Mouse (Mus musculus) megakaryocyte, embryonic 14.5 days (primary cell): ENCODE results near the gene Pde9a. TPM values are rescaled to one million over a fixed set of nuclear protein-coding genes. Genes with fewer than 3 reads are reported as not detected.

Source experiments
- H3K27me3 ChIP-seq: replicated peaks from 2 replicates; pipeline ENCODE3; 2012; ENCODE audit warnings: inconsistent platforms
- H3K36me3 ChIP-seq: replicated peaks from 2 replicates; pipeline ENCODE3; 2012; ENCODE audit warnings: low read length, inconsistent platforms, mixed read lengths
- H3K4me1 ChIP-seq: 2 replicates; pipeline ENCODE4 v1.6.1; 2012; ENCODE audit warnings: inconsistent platforms
- H3K4me3 ChIP-seq: replicated peaks from 2 replicates; pipeline ENCODE3; 2012; ENCODE audit warnings: moderate library complexity, mild to moderate bottlenecking, inconsistent platforms
- H3K9me3 ChIP-seq: 2 replicates; pipeline ENCODE4 v1.6.1; 2012; ENCODE audit warnings: inconsistent platforms
- FLI1 ChIP-seq: IDR thresholded peaks from 2 replicates; pipeline ENCODE4 v1.6.1; 2012; ENCODE audit warnings: low read length, inconsistent platforms, mixed read lengths
- GATA1 ChIP-seq: IDR thresholded peaks from 3 replicates; pipeline ENCODE4 v1.6.1; 2012; ENCODE audit warnings: mixed read lengths, low read length, inconsistent platforms, borderline replicate concordance
- polyA plus RNA-seq: library from polyadenylated mRNA; stranded (reverse); fragments of >175 nt; gene quantifications from 2 replicates; pipeline ENCODE4 v1.2.3, GENCODE M21; 2012; ENCODE audit warnings: low replicate concordance; ENCODE audit not compliant: insufficient read depth

Pde9a gene
- polyA plus RNA-seq, 1 experiment, result not detected

GRCm38 (mm10) chr17:31355792-31356502 is 30.1 kb upstream of the Pde9a start:
- Histone ChIP-seq H3K9me3 (no peaks in the 10 kb centered on the region), H3K4me3 (no peak overlapping the region), H3K4me1 (peaks cover 4% of the 10 kb centered on the region; the same call in 1 of the 2 replicates), H3K27me3 (peaks cover 26% of the 10 kb centered on the region), H3K36me3 (no peaks in the 10 kb centered on the region)
- TF ChIP-seq GATA1 (no peak), FLI1 (no peak)

DNA sequence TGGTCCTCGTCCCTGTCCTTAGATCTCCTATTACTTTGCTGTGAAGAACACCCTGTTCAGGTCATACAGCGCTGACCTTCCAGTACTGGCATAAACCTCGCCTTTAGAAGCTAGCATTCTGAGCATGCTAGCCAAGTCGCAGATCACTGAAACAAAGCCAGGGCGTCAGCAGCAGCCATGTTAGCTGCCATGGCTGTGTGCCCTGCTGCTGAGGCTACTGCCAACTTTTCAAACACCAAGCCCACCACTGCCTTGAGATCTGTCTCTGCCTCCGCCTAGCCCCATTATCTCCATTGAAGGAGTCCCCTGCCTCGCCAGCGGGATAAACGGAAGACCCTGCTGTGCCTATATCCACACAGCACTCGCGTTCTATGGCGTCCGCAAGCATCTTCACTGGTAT is 25.4 kb upstream of the Pde9a start:
- Histone ChIP-seq H3K4me3 (no peak overlapping the region), H3K27me3 (peaks cover 30% of the 10 kb centered on the region), H3K4me1 (peaks cover 4% of the 10 kb centered on the region; the same call in 1 of the 2 replicates), H3K36me3 (no peaks in the 10 kb centered on the region), H3K9me3 (no peaks in the 10 kb centered on the region)
- TF ChIP-seq GATA1, result no peak
- no peak for TF ChIP-seq FLI1

- H3K4me3 ChIP-seq, result no peak overlapping the region
- peaks cover 17% of the 10 kb centered on the region for H3K9me3 ChIP-seq
- TF ChIP-seq FLI1 (no peak), GATA1 (no peak)
- no peaks in the 10 kb centered on the region for H3K36me3 ChIP-seq
- no peaks in the 10 kb centered on the region; the same call in 1 of the 2 replicates for H3K4me1 ChIP-seq
- peaks cover 41% of the 10 kb centered on the region for H3K27me3 ChIP-seq
These were observed 20.3 kb upstream of the Pde9a start for GRCm38 (mm10) chr17:31365586-31366166.

GRCm38 (mm10) chr17:31370221-31370620 is 15.8 kb upstream of the Pde9a start:
- Histone ChIP-seq H3K9me3 (peaks cover 17% of the 10 kb centered on the region), H3K36me3 (no peaks in the 10 kb centered on the region), H3K27me3 (peaks cover 35% of the 10 kb centered on the region), H3K4me1 (no peaks in the 10 kb centered on the region; the same call in 1 of the 2 replicates), H3K4me3 (no peak overlapping the region)
- TF ChIP-seq GATA1 (no peak), FLI1 (no peak)

- no peaks in the 10 kb centered on the region; the same call in 1 of the 2 replicates for H3K4me1 ChIP-seq
- H3K27me3 ChIP-seq, result peaks cover 28% of the 10 kb centered on the region
- TF ChIP-seq FLI1 (no peak), GATA1 (no peak)
- no peak overlapping the region for H3K4me3 ChIP-seq
- peaks cover 17% of the 10 kb centered on the region for H3K9me3 ChIP-seq
- H3K36me3 ChIP-seq, result no peaks in the 10 kb centered on the region
These were observed 15.1 kb upstream of the Pde9a start for GRCm38 (mm10) chr17:31370931-31371330.

DNA sequence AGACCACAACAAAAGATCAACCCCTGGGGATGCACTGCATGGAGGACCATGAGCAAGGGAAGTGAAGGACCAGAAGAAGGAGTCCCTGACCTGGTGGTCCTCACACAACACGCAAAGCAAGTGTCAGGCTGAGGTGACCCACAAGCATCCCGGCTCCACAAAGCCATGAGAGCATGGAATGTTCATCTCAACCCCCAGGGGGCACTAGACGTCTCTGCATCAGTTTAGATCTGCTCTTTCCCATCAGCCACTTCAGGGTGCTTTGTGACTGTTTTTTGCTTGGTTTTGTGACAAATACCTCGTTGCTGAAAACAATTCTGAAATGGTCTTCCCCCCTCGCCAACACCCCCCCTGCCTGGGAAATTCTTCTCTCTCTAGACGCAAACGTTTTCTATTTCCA is 8.0 kb upstream of the Pde9a start:
- peaks cover 8% of the 10 kb centered on the region for H3K4me1 ChIP-seq
- H3K27me3 ChIP-seq, result peaks cover 49% of the 10 kb centered on the region
- H3K36me3 ChIP-seq, result no peaks in the 10 kb centered on the region
- H3K9me3 ChIP-seq, result no peaks in the 10 kb centered on the region
- TF ChIP-seq FLI1 (no peak), GATA1 (no peak)
- H3K4me3 ChIP-seq, result no peak overlapping the region

DNA sequence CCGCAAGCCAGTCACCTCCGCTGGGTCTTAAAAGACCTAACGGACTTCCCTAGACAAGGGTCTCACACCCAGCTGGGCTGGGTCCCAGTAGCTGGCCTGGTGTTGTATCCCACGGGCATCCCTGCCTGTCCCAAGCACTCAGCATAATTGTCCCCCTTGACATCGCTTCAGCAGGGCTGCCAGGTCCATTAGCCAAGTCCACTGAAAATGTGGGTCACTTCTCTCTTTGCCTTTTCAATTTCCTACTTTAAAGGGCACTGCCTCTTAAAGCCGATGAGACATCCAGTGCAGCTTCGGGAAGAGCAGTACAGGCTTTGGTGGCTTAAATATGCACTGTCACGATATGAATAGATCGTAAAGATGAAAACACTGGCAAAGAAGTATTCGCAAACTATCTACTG is 7.6 kb upstream of the Pde9a start:
- Histone ChIP-seq H3K4me1 (peaks cover 8% of the 10 kb centered on the region), H3K4me3 (no peak overlapping the region), H3K9me3 (no peaks in the 10 kb centered on the region), H3K27me3 (peaks cover 51% of the 10 kb centered on the region), H3K36me3 (no peaks in the 10 kb centered on the region)
- TF ChIP-seq GATA1 (no peak), FLI1 (no peak)

GRCm38 (mm10) chr17:31379086-31379485 is 6.9 kb upstream of the Pde9a start:
- Histone ChIP-seq H3K27me3 (peaks cover 59% of the 10 kb centered on the region), H3K36me3 (no peaks in the 10 kb centered on the region), H3K9me3 (no peaks in the 10 kb centered on the region), H3K4me3 (no peak overlapping the region), H3K4me1 (peaks cover 9% of the 10 kb centered on the region)
- TF ChIP-seq FLI1, result no peak
- no peak for TF ChIP-seq GATA1

- Histone ChIP-seq H3K4me1 (peaks cover 17% of the 10 kb centered on the region), H3K4me3 (no peak overlapping the region), H3K36me3 (no peaks in the 10 kb centered on the region), H3K9me3 (no peaks in the 10 kb centered on the region), H3K27me3 (peaks cover 64% of the 10 kb centered on the region)
- TF ChIP-seq GATA1 (no peak), FLI1 (no peak)
These were observed 6.1 kb upstream of the Pde9a start for GRCm38 (mm10) chr17:31379863-31380262.

GRCm38 (mm10) chr17:31383320-31383719 is 2.7 kb upstream of the Pde9a start:
- peaks cover 39% of the 10 kb centered on the region for H3K4me1 ChIP-seq
- peaks cover 85% of the 10 kb centered on the region for H3K27me3 ChIP-seq
- no peaks in the 10 kb centered on the region for H3K36me3 ChIP-seq
- no peaks in the 10 kb centered on the region for H3K9me3 ChIP-seq
- no peak overlapping the region for H3K4me3 ChIP-seq
- TF ChIP-seq FLI1, result no peak
